Mouse (Mus musculus) regulatory T cell (primary cell): ENCODE measurements at regions not wholly inside any gene's neighbourhood (a gene's known extent, or its start where the extent isn't known, plus 50 kb on each side); places are given as distances from the start of the nearest gene placed in this dataset.

Experiments used
- in situ Hi-C: fragments of 300-600 bp; cut with MboI, MseI; formaldehyde crosslinking; loops from one replicate; pipeline ENCODE4 v1.15.1; 2025; ENCODE audit warnings: high pct_unique_total_duplicates

GRCm38 (mm10) chr5:118494649-118495477 is 65.6 kb upstream of the Med13l start:
- in situ Hi-C loops, result no loop called here

GRCm38 (mm10) chr5:118495478-118495760 is 65.1 kb upstream of the Med13l start:
- in situ Hi-C loops, result no loop called here

- in situ Hi-C loops, result no loop called here
Observed at GRCm38 (mm10) chr5:118501624-118502023, 58.9 kb upstream of the Med13l start.

- in situ Hi-C loops, result no loop called here
Observed at GRCm38 (mm10) chr5:118502991-118503390, 57.5 kb upstream of the Med13l start.

- in situ Hi-C loops, result no loop called here
Observed at GRCm38 (mm10) chr5:118504170-118504569, 56.3 kb upstream of the Med13l start.

- in situ Hi-C loops, result no loop called here
Observed at GRCm38 (mm10) chr5:118504926-118505325, 55.6 kb upstream of the Med13l start.

- in situ Hi-C loops, result no loop called here
Observed at GRCm38 (mm10) chr5:118509871-118510270, 50.6 kb upstream of the Med13l start.
